Mouse (Mus musculus): ENCODE data around the gene Mrpl18. TPM values are rescaled to one million over a fixed set of nuclear protein-coding genes. Genes with fewer than 3 reads are reported as not detected.
A peak's percentile ranks its signal among the peaks of the same experiment; 100 is the strongest.
"Not testable (repeated sequence)": the region's sequence is repeated elsewhere in the genome, so short reads cannot be mapped to it uniquely, and the experiment has no call there.

Mrpl18 gene
- polyA plus RNA-seq, 1 experiment from 2014 or later, result 186 TPM

- ATAC-seq, result no peak
- Histone ChIP-seq H3K9me3 (replicated peaks) (no peaks in the 10 kb centered on the region), H3K4me1 (peaks cover 20% of the 10 kb centered on the region), H3K9ac (no peak overlapping the region), H3K36me3 (ENCODE audit: poor library complexity, severe bottlenecking) (peaks cover 8% of the 10 kb centered on the region), H3K4me2 (no peak overlapping the region), H3K4me3 (no peak overlapping the region), H3K27ac (no peak overlapping the region), H3K27me3 (no peaks in the 10 kb centered on the region)
- WGBS, result 81% methylated on average over 2 of the region's 2 CpGs
Observed at GRCm38 (mm10) chr17:12937412-12937970, 21.3 kb upstream of the Mrpl18 start.

- no peak overlapping the region for H3K4me2 ChIP-seq
- no peaks in the 10 kb centered on the region for H3K9me3 ChIP-seq (replicated peaks)
- no peak for ATAC-seq
- WGBS, result 13% methylated on average over 4 of the region's 4 CpGs
- H3K4me3 ChIP-seq, result no peak overlapping the region
- no peak overlapping the region for H3K27ac ChIP-seq
- H3K36me3 ChIP-seq (ENCODE audit: poor library complexity, severe bottlenecking), result no peaks in the 10 kb centered on the region
- H3K27me3 ChIP-seq, result no peaks in the 10 kb centered on the region
- H3K9ac ChIP-seq, result no peak overlapping the region
- H3K4me1 ChIP-seq, result peaks cover 20% of the 10 kb centered on the region
Observed at GRCm38 (mm10) chr17:12935719-12936118, 19.6 kb upstream of the Mrpl18 start.

- WGBS, result 89% methylated on average over 5 of the region's 5 CpGs
- H3K9me3 ChIP-seq (replicated peaks); H3K4me1 ChIP-seq; H3K4me3 ChIP-seq; H3K27ac ChIP-seq; ATAC-seq; H3K27me3 ChIP-seq; H3K9ac ChIP-seq; H3K4me2 ChIP-seq: not testable (repeated sequence)
- H3K36me3 ChIP-seq (ENCODE audit: poor library complexity, severe bottlenecking), result peaks cover 13% of the 10 kb centered on the region
Observed at GRCm38 (mm10) chr17:12931576-12931975, 15.4 kb upstream of the Mrpl18 start.

DNA sequence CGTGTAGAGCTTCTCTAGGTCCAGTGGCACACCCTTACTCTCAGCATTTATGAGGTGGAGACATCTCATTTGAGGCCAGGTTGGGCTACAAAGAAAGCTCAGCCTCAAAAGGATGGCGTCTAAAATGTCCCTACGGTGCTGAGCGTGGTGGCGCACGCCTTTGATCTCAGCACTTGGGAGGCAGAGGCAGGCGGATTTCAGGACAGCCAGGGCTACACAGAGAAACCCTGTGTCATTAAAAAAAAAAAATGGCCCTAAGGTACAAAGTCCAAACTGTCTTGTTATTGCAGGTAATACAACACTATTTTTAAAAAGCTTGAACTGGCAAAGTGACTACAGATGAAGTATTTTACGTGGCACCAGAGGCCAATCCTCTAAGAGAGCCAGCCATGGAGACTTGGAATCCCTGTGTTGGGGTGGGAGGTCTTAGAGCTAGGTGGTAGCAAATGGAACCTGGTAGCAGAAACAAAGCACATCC, 9.6 kb upstream of the Mrpl18 start:
- ATAC-seq, result no peak
- peaks cover 68% of the 10 kb centered on the region for H3K36me3 ChIP-seq (ENCODE audit: poor library complexity, severe bottlenecking)
- no peaks in the 10 kb centered on the region for H3K4me1 ChIP-seq
- H3K9me3 ChIP-seq (replicated peaks), result no peaks in the 10 kb centered on the region
- H3K27me3 ChIP-seq, result no peaks in the 10 kb centered on the region
- 87% methylated on average over 8 of the region's 8 CpGs for WGBS
- no peak overlapping the region for H3K4me3 ChIP-seq
- no peak overlapping the region for H3K27ac ChIP-seq
- H3K4me2 ChIP-seq, result no peak overlapping the region
- H3K9ac ChIP-seq, result no peak overlapping the region

DNA sequence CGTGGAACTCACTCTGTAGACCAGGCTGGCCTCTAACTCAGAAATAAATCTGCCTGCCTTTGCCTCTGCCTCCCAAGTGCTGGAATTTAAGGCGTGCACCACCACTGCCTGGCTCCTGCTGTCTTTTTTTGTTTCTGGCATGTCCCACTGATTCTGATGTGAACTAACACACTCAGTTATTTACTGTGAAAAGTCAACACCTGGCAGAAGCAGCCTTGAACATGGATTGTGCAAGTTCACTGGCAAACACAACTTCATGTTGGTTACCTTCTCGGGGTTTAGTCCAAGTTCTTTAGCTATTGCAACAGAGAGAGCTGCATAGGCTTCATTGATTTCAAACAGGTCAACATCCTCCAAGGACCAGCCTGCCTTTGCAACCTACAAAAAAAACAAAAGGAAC, 8.9 kb upstream of the Mrpl18 start:
- 96% methylated on average over 3 of the region's 3 CpGs for WGBS
- Histone ChIP-seq H3K4me1 (no peaks in the 10 kb centered on the region), H3K27me3 (no peaks in the 10 kb centered on the region), H3K9me3 (replicated peaks) (no peaks in the 10 kb centered on the region), H3K27ac (no peak overlapping the region), H3K4me3 (no peak overlapping the region), H3K4me2 (no peak overlapping the region), H3K9ac (no peak overlapping the region), H3K36me3 (ENCODE audit: poor library complexity, severe bottlenecking) (peaks cover 76% of the 10 kb centered on the region)
- ATAC-seq, result no peak

DNA sequence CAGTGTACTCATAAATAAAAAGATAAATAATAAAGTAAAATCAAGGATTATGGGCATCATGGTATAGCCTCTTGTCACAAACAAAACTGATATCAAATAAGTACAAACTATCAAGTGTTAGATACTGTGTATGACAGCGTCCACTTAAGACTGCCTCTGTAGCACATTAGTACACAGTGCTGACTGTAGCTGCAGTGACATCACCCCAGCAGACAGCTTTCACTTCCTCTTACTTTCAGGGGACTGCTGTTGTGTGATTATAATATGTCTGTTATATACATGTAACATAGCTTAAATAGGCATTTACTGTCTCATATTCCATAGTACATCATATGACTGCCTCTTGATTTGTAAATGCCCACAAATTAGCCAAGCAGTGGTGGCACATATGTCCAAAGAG, 4.9 kb upstream of the Mrpl18 start:
- H3K36me3 ChIP-seq (ENCODE audit: poor library complexity, severe bottlenecking), result peaks cover 74% of the 10 kb centered on the region
- no peak for ATAC-seq
- H3K4me3 ChIP-seq, result no peak overlapping the region
- no peaks in the 10 kb centered on the region for H3K9me3 ChIP-seq (replicated peaks)
- no peak overlapping the region for H3K9ac ChIP-seq
- 97% methylated on average over 1 of the region's 1 CpGs for WGBS
- H3K27ac ChIP-seq, result no peak overlapping the region
- no peaks in the 10 kb centered on the region for H3K27me3 ChIP-seq
- H3K4me2 ChIP-seq, result no peak overlapping the region
- peaks cover 13% of the 10 kb centered on the region for H3K4me1 ChIP-seq

GRCm38 (mm10) chr17:12916588-12917380, 639 bp upstream of the Mrpl18 start:
- Histone ChIP-seq H3K4me3 (peak overlapping the region; percentile 96), H3K27me3 (no peaks in the 10 kb centered on the region), H3K36me3 (ENCODE audit: poor library complexity, severe bottlenecking) (peaks cover 58% of the 10 kb centered on the region), H3K9ac (peak overlapping the region; percentile 98), H3K9me3 (replicated peaks) (no peaks in the 10 kb centered on the region), H3K27ac (peak overlapping the region; percentile 79), H3K4me1 (peaks cover 21% of the 10 kb centered on the region), H3K4me2 (peak overlapping the region; percentile 85)
- under 1% methylated on average over 40 of the region's 40 CpGs for WGBS
- peak; percentile 57 for ATAC-seq

DNA sequence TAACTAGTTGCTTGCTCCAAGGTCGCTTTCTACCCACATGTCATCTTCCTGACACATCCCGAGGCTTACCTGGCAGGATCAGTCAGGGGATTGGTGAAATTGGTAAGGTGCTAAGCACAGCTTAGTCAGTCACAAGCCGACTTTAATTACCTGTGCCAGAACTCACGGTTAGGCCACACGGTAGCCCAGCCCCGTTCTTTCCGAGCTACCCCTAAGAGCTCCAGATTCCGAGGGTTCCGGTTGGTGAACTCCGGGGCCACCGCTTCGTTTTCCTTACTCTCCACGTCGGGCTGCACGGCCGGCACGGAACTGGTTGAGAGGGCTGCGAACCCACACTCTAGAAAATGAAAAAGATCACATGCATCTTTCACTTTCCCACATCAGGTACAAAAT, 661 bp downstream of the Mrpl18 start, which contains the start of gene Tcp1:
Tcp1 (plus strand) TSS at position 214 of the 393 bp plus-strand sequence.
- Histone ChIP-seq H3K27ac (peak within 1 kb of the TSS; percentile 79), H3K4me3 (peak within 1 kb of the TSS; percentile 96), H3K27me3 (no peaks in the 10 kb centered on the region), H3K4me1 (peaks cover 21% of the 10 kb centered on the region), H3K9me3 (replicated peaks) (no peaks in the 10 kb centered on the region), H3K4me2 (peak within 1 kb of the TSS; percentile 90), H3K9ac (peak within 1 kb of the TSS; percentile 98), H3K36me3 (ENCODE audit: poor library complexity, severe bottlenecking) (peaks cover 59% of the 10 kb centered on the region)
- 1% methylated on average over 18 of the region's 18 CpGs for WGBS
- 0 out of 2 replicates have a peak, but pooled peaks have one; percentile 0 for ATAC-seq

DNA sequence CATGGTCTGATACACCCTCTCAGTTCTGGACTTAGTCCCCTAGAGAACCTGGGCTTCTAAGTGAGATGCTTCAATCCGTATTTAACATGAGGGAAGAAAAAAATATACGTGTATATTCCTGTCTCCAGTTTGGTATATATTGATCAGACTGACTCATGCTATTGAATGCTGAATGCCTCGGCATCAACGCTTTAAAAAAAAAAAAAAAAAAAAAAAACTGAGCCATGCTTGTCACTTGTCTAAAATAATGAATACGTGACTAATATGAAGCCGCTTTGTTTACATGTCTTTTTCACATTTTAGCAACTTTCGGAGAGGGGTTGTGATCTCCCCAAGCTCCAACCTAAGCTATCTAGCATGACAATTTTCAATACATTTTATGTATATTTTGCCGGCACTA, 5.8 kb downstream of the Mrpl18 start:
- Histone ChIP-seq H3K9me3 (replicated peaks) (no peaks in the 10 kb centered on the region), H3K27me3 (no peaks in the 10 kb centered on the region), H3K36me3 (ENCODE audit: poor library complexity, severe bottlenecking) (peaks cover 60% of the 10 kb centered on the region), H3K27ac (no peak overlapping the region), H3K9ac (no peak overlapping the region), H3K4me1 (peaks cover 8% of the 10 kb centered on the region), H3K4me2 (no peak overlapping the region), H3K4me3 (no peak overlapping the region)
- no peak for ATAC-seq
- 87% methylated on average over 8 of the region's 8 CpGs for WGBS

DNA sequence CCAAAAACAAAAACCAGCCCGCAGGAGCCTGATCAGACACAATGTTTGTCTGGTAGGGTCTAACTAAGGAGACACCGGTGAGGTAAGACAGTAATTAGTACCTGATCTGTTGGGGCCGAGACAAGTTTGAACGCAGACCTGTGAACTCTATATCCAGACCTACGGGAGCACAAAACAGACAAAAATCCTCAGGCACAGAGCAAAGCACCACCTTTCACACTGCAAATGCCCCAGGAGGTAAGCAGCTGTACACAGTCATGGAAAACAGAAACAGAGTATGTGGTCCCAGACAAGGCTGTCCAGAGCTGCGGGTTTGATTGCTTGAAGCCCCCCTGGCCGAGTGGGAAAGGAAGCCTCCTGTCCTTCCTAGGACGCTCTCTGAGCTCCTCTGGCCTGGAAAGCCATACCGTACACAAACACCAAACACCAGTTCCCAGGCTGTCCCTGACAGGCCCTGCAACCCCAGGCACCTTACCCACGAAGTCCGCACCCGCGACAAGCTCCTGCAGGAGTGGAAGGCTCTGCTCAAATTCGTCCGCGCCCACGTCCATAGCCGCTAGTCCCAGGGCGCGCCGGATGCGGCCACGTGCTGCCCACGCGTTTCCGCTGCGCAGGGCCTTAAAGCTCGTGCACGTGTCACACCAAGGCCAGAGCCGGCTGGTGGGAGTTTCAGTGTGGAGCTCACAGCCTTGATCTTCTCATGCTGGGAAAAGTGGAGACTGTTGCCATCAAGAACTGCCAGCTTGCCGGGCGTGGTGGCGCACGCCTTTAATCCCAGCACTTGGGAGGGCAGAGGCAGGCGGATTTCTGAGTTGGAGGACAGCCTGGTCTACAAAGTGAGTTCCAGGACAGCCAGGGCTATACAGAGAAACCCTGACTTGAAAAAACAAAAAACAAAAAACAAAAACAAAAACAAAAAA, 6.5 kb downstream of the Mrpl18 start, which contains the start of gene Pnldc1:
Pnldc1 (minus strand) TSS at position 870 of the 920 bp plus-strand sequence.
- no peaks in the 10 kb centered on the region for H3K9me3 ChIP-seq (replicated peaks)
- no peaks in the 10 kb centered on the region for H3K27me3 ChIP-seq
- no peak within 1 kb of the TSS for H3K27ac ChIP-seq
- no peak for ATAC-seq
- H3K9ac ChIP-seq, result no peak within 1 kb of the TSS
- WGBS, result 86% methylated on average over 35 of the region's 35 CpGs
- no peak within 1 kb of the TSS for H3K4me3 ChIP-seq
- no peak within 1 kb of the TSS for H3K4me2 ChIP-seq
- H3K4me1 ChIP-seq, result no peaks in the 10 kb centered on the region
- H3K36me3 ChIP-seq (ENCODE audit: poor library complexity, severe bottlenecking), result peaks cover 67% of the 10 kb centered on the region

- no peak overlapping the region for H3K4me2 ChIP-seq
- no peak overlapping the region for H3K4me3 ChIP-seq
- H3K36me3 ChIP-seq (ENCODE audit: poor library complexity, severe bottlenecking), result peaks cover 56% of the 10 kb centered on the region
- H3K27ac ChIP-seq, result no peak overlapping the region
- no peaks in the 10 kb centered on the region for H3K27me3 ChIP-seq
- ATAC-seq, result no peak
- H3K9me3 ChIP-seq (replicated peaks), result no peaks in the 10 kb centered on the region
- H3K4me1 ChIP-seq, result peaks cover 12% of the 10 kb centered on the region
- WGBS, result 93% methylated on average over 9 of the region's 9 CpGs
- no peak overlapping the region for H3K9ac ChIP-seq
Observed at GRCm38 (mm10) chr17:12906436-12906835, 9.7 kb downstream of the Mrpl18 start.

DNA sequence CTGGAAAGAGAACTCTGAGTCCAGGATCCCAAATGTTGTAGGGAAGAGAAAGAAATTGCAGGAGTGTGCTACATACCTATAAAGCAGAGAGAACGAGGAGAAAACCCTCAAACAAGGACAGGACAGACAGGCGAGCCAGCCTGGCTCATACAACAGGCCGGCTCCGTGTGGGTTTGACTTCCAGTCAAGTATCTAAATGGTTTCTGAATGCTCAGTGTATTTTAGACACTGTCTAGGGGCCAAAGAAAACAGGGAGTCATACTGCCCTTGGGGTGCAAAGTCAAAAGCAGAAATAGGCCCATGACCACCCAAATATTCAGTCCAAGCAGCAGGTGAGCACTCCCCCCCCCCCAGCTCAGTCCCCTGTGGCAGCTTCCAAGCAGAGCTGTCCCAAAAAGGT, 10.3 kb downstream of the Mrpl18 start:
- H3K36me3 ChIP-seq (ENCODE audit: poor library complexity, severe bottlenecking), result peaks cover 51% of the 10 kb centered on the region
- no peak for ATAC-seq
- H3K4me3 ChIP-seq, result no peak overlapping the region
- peaks cover 12% of the 10 kb centered on the region for H3K4me1 ChIP-seq
- WGBS, result 87% methylated on average over 4 of the region's 4 CpGs
- no peaks in the 10 kb centered on the region for H3K27me3 ChIP-seq
- no peak overlapping the region for H3K4me2 ChIP-seq
- no peak overlapping the region for H3K27ac ChIP-seq
- no peak overlapping the region for H3K9ac ChIP-seq
- no peaks in the 10 kb centered on the region for H3K9me3 ChIP-seq (replicated peaks)
